Mouse (Mus musculus): ENCODE results near the gene Zkscan16.

Zkscan16 gene

GRCm38 (mm10) chr4:58935846-58936245 lies 7.6 kb upstream of the Zkscan16 start:
- no peak for DNase-seq (ENCODE audit: low spot score in 2 of 2)

GRCm38 (mm10) chr4:58941638-58942037 lies 1.8 kb upstream of the Zkscan16 start:
- DNase-seq (ENCODE audit: low spot score in 2 of 2), result no peak

DNA sequence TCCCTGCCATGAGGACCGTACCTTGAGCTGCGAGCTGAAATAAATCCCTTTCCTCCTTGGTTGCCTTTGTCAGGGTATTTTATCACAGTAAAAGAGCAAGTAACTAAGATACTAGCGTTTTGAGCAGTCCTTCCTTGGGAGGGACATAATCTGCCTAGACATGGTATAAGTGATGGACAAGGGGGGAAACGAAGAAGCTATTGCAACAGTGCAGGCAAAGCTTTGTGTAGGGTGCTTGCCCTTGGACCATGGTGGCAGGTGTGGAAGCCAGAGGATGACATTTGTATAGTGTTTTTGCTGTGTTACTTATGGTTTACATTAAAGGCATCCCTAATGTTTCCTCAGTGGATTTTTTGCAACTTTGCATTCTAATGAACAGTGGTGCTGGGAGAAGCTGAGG lies 486 bp upstream of the Zkscan16 start:
- no peak for DNase-seq (ENCODE audit: low spot score in 2 of 2)

DNA sequence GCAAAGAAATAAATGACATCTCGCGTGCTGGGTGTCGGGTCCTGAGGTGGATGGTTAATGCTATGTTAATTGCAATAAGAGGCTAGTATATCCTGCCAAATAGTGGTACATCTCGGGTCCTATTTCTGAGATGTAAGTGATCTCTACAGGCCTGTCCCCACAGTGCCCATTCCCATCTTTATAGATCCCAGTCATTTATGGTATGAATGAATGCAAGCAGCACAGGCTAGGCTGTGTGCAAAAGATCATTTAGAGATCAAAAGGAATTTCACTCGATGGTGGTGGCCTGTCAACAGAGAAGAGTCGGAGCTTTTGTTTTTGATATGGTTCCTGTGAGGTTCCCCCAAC lies 752 bp downstream of the Zkscan16 start:
- no peak for DNase-seq (ENCODE audit: low spot score in 2 of 2)

DNA sequence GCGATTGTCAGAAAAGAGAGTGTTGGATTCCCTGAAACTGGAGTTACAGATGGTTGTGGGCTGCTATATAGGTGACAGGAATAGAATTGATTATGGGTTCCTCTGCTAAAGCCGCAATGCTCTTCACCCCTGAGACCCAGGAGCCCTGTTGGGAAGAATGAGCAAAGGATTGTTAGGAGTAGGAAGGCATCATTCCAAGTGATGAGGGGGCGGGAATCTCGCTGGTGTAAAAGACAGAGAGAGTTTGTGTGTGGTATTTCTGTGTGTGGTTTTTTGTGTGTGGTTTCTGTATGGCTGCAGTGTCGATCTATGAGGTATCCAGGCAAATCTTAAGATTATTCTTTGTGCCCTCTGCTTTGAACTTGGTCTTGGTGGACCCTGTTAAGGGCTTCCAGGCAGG lies 1.3 kb downstream of the Zkscan16 start:
- no peak for DNase-seq (ENCODE audit: low spot score in 2 of 2)

DNA sequence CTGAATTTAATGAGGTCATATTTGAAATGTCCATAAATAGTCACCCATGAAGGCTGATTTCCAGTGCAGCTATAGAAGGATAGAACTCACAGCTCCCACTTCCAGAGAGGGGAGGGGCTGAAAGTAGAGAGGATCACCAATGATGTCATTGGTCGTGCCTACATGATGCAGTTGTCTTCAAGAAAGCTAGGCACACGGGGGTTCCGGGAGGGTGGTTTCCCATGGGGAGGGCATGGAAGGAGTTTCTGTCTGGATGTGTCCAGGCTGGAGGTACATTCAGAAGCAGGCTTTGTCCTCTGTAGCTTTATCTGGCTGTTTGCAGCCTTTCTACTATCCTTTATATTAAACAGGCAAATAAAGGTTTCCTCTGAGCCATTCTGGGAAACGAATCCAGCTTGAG lies 5.0 kb downstream of the Zkscan16 start:
- DNase-seq (ENCODE audit: low spot score in 2 of 2), result no peak

- no peak for DNase-seq (ENCODE audit: low spot score in 2 of 2)
These were observed 9.2 kb downstream of the Zkscan16 start for GRCm38 (mm10) chr4:58952630-58953029.

- DNase-seq (ENCODE audit: low spot score in 2 of 2), result no peak
These were observed 18.3 kb downstream of the Zkscan16 start for GRCm38 (mm10) chr4:58961719-58962118.

- DNase-seq (ENCODE audit: low spot score in 2 of 2), result no peak
These were observed 19.8 kb downstream of the Zkscan16 start for GRCm38 (mm10) chr4:58963271-58963670.

- DNase-seq (ENCODE audit: low spot score in 2 of 2), result no peak
These were observed 21.7 kb downstream of the Zkscan16 start for GRCm38 (mm10) chr4:58965136-58965535.

DNA sequence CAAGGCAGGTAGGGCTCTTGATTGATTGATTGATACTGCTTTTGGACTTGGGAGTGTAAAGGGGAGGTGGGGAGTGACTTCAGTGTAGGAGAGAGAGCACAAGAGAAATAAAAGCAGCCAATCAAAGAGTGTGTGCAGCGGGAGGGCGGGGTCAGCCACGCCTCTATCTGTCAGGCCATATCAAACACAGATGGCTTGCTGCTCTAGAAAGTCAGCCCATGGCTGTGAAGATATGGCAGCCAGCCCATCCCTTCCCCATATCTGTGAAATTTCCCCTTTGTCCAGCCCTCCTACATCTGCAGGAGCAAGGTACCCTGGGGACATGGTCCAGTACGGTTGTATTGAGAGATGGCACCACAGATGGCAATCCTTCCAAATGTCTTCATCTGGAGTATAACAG lies 27.2 kb downstream of the Zkscan16 start:
- DNase-seq (ENCODE audit: low spot score in 2 of 2), result no peak

DNA sequence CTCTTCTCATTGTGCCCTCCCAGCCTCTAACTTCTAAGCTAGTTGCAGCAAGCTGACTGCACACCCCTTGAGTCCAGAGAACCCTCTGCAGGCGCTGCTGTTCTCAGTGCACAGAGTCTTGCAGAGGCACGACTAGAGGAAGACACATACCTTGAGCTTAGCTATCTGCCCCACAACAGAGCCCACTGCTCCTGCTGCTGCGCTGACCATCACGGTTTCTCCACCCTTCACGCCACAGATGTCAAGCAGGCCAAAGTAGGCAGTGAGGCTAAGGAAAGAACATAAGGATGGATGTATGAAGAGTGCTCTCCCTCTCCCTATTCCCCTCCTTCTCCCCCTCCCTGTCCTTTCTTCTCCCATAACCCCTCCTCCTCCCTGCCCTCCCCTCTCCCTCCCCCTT lies 32.3 kb downstream of the Zkscan16 start:
- no peak for DNase-seq (ENCODE audit: low spot score in 2 of 2)

DNA sequence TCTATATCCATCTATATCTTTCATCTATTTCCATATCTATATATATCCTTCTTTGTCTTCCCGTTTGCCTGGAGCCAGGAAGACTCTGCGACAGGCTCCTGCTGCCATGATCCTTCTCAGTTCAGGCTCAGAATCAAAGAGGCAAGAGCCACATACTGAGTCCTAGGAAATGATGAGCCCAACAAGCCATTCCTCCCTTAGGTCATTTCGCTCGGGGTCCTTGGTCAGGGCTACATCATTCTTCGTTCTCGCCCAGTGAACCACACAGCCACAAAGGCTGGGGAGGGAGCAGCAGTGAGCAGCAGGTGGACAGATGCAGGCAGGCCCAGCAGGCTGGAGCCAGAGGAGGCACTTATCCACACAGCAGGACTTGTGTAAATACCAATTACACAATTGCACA lies 38.0 kb downstream of the Zkscan16 start:
- DNase-seq (ENCODE audit: low spot score in 2 of 2), result no peak

GRCm38 (mm10) chr4:58982806-58983205 lies 39.4 kb downstream of the Zkscan16 start:
- no peak for DNase-seq (ENCODE audit: low spot score in 2 of 2)

DNA sequence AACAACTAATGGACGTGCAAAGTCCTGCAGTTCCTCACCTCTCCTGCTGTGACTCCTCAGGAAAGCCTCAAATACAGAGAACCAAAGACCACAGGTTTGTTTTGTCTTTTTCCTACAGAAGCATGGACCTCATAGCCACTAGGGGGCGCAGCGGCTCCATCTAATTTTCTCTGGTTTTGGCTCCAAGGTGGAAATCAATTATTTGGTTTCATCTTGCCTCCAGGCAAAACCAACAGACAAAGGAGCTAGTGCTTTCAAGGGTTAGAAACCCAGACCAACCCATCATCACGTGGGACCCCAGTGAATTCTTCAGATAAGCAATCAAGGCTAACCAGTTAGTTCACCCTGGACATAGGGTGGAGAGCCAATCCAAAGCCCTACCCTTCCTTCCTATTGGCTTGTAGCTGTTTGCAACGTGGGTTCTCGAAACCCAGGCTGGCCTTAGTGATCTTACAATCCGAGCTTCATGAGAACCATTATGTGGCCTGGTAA lies 41.8 kb downstream of the Zkscan16 start:
- peak; percentile 74 to 80 for DNase-seq (ENCODE audit: low spot score in 2 of 2)

DNA sequence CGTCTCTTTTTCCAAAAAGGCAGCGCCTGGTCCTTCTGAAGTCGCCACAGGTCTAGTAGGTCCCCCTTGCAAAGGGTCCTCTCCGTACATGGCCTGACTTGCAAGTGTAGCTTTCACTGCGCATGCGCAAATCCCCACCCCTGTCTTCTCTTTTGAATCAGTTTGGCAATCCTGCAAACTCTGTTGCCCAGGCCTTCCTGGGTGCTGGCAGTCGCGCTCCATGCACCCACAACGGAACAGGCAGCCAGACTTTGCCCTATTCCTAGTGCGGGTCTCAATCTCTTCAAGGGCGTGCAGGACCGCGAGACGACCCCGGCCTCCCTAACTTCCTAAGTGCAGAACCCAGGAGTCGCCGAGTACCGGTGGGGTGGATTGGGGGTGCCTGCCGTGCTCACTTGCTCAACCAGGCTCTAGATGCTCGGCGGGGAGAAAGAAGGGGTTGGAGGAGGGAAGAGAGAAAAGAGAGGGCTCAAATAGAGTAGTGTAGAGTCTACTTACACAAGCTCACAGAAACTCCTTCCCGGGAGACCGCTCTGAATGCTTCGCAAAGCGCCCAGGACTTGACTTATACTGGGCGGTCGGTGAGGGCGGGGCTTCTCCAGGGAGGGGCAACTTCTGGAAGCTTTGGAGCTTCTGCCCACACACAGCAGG lies 43.2 kb downstream of the Zkscan16 start, which contains the start of gene Ptgr1:
Ptgr1 (minus strand) TSS at position 580 of the 651 bp plus-strand sequence.
- DNase-seq (ENCODE audit: low spot score in 2 of 2), result peak; percentile 76 to 83

DNA sequence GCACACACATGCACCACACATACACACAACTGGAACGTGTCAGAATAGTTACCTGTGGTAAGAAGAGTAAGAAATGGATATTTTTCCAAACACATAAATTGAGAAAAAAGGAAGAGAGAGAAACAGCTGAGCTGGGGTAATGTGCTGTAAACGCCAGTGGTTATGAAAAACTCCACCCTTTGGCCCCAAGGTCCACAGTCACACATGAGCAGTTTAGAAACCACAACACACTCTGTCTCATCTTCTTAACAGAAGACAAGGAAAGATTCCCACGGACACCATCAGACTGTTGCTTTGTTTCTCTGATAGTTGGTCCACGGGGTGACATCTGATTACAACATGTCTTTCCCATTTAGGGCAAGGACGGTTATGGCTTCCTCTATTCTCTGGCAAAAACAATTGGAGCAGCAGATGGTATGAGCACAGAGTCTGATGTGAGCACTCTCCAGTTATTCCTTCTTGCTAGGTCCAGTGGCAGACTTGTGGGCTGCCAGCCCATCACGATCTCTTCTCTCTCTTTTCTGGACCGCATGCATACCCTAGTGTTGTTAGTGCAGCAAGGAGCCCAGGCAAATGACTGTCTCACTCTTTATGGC lies 46.0 kb downstream of the Zkscan16 start:
- DNase-seq (ENCODE audit: low spot score in 2 of 2), result no peak

GRCm38 (mm10) chr4:58990609-58991434 lies 47.4 kb downstream of the Zkscan16 start:
- no peak for DNase-seq (ENCODE audit: low spot score in 2 of 2)

- no peak for DNase-seq (ENCODE audit: low spot score in 2 of 2)
These were observed 48.8 kb downstream of the Zkscan16 start for GRCm38 (mm10) chr4:58992195-58992594.

- DNase-seq (ENCODE audit: low spot score in 2 of 2), result no peak
These were observed 51.3 kb downstream of the Zkscan16 start, which contains the start of gene Dnajc25 for GRCm38 (mm10) chr4:58994762-58995161. Gene Dnajc25, plus strand, starts transcription at chr4:58995062.

DNA sequence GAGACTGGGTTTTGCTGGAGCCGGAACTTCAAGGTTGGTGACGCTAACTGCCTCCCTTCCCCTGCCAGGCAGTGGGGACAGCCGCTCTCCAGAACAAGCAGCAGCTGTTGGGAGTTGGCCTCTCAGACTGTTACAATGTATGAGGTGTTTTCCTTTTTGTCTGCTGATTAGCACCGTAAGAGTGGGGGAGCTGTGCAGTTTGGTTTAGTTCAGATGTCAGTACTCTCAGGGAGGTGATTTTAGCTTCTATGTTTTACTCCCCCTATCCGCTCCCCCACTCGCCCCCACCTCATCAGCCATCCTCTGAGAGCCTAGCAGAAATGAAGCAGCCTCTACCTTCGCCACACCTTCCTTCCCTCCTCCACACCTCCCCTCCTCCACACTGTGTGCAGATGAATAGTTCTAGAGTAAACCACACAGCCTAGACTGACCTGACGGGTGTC lies 51.8 kb downstream of the Zkscan16 start:
- DNase-seq (ENCODE audit: low spot score in 2 of 2), result no peak

DNA sequence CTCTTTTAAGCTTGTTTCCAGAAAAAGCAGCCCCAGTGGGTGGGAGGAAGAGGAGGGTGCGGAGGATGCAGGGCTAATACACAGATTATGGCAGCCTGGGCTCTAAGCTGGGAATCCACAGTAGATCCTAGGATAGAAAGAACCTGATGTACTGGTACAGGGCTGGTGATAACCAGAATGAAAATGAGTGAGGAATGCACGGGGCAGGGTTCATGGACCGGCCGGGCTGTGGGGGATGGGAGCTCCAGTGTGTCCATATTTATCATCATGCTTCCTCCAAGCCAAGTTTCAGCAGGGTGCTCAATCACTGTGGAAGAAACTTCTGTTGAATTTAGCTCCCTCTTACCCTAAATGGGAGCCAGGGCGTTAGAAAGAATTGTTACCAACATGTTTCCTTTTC lies 53.7 kb downstream of the Zkscan16 start:
- peak in 1 of 2 experiments; percentile 46 for DNase-seq (ENCODE audit: low spot score in 2 of 2)

DNA sequence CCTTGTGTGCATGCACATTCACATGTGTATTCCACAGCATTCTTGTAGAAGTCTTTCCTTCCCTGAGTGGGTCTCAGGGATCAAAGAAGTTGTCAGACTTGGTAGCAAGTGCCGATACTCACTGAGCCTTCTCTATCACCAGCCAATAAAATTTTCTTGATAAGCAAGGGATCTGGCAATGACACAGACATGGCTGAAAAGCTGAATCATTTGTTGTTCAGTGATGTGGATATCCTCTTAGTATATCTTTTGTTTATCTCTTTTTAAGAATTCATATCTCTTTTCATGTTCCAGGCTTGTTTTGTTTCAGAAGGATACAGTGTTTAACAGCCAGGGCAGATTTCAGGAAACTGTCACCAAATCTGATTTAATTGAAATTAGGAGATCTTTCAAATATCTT lies 55.3 kb downstream of the Zkscan16 start:
- DNase-seq (ENCODE audit: low spot score in 2 of 2), result no peak

All from urinary bladder, postnatal 4 days (tissue).